Mouse (Mus musculus) layer of hippocampus, postnatal 36 days (tissue): ENCODE measurements at regions not wholly inside any gene's neighbourhood (a gene's known extent, or its start where the extent isn't known, plus 50 kb on each side); places are given as distances from the start of the nearest gene placed in this dataset.
A peak's percentile ranks its signal among the peaks of the same experiment; 100 is the strongest.

ENCODE experiments used
- DNase-seq, 2 experiments: peaks; one replicate each; pipeline ENCODE4 v3.0.0; 2022

GRCm38 (mm10) chr1:194330471-194330870 is 287.5 kb upstream of the Plxna2 start:
- DNase-seq = no peak

GRCm38 (mm10) chr1:194320320-194321036 is 297.5 kb upstream of the Plxna2 start:
- DNase-seq = no peak

- DNase-seq = no peak
Measured at GRCm38 (mm10) chr1:194318351-194318750, 299.7 kb upstream of the Plxna2 start.

- DNase-seq = no peak
Measured at GRCm38 (mm10) chr1:194315593-194315992, 302.4 kb upstream of the Plxna2 start.

GRCm38 (mm10) chr1:194310373-194310772 is 307.6 kb upstream of the Plxna2 start:
- no peak for DNase-seq

- DNase-seq = no peak
Measured at GRCm38 (mm10) chr1:194308648-194309047, 309.4 kb upstream of the Plxna2 start.

- no peak for DNase-seq
Measured at GRCm38 (mm10) chr1:194303951-194304350, 314.1 kb upstream of the Plxna2 start.

GRCm38 (mm10) chr1:194302775-194303174 is 315.2 kb upstream of the Plxna2 start:
- DNase-seq = no peak

GRCm38 (mm10) chr1:194281941-194282340 is 336.1 kb upstream of the Plxna2 start:
- peak; percentile 16 to 19 for DNase-seq

- DNase-seq = no peak
Measured at GRCm38 (mm10) chr1:194268028-194268427, 350.0 kb upstream of the Plxna2 start.

GRCm38 (mm10) chr1:194262374-194262773 is 355.6 kb upstream of the Plxna2 start:
- DNase-seq = no peak

GRCm38 (mm10) chr1:194259957-194260356 is 358.1 kb upstream of the Plxna2 start:
- no peak for DNase-seq

GRCm38 (mm10) chr1:194244776-194245366 is 373.1 kb upstream of the Plxna2 start:
- no peak for DNase-seq

GRCm38 (mm10) chr1:194241111-194241510 is 376.9 kb upstream of the Plxna2 start:
- DNase-seq = no peak

GRCm38 (mm10) chr1:194231206-194231605 is 386.8 kb upstream of the Plxna2 start:
- peak; percentile 28 to 34 for DNase-seq

- DNase-seq = no peak
Measured at GRCm38 (mm10) chr1:194226550-194227160, 391.4 kb upstream of the Plxna2 start.

- no peak for DNase-seq
Measured at GRCm38 (mm10) chr1:194225786-194226185, 392.2 kb upstream of the Plxna2 start.

GRCm38 (mm10) chr1:194224046-194224445 is 394.0 kb upstream of the Plxna2 start:
- DNase-seq = no peak

- DNase-seq = no peak
Measured at GRCm38 (mm10) chr1:194223610-194224009, 394.4 kb upstream of the Plxna2 start.

- DNase-seq = peak; percentile 52 to 63
Measured at GRCm38 (mm10) chr1:194223015-194223414, 395.0 kb upstream of the Plxna2 start.

- DNase-seq = no peak
Measured at GRCm38 (mm10) chr1:194208034-194209000, 409.7 kb upstream of the Plxna2 start.

- no peak for DNase-seq
Measured at GRCm38 (mm10) chr1:194197516-194197915, 420.5 kb upstream of the Plxna2 start.

- DNase-seq = no peak
Measured at GRCm38 (mm10) chr1:194182293-194182692, 435.7 kb upstream of the Plxna2 start.
